Mouse (Mus musculus) liver (tissue): Measurements from ENCODE around the gene Trim17.
A peak's percentile ranks its signal among the peaks of the same experiment; 100 is the strongest.

ENCODE experiments used
- DNase-seq: peaks from one replicate; pipeline ENCODE4 v3.0.0-alpha.2; 2020; ENCODE audit warnings: mixed read lengths

Trim17 gene

GRCm38 (mm10) chr11:58954420-58955142 is at the start of gene Trim17, which contains the start of gene Hist3h2a:
Gene Trim17, plus strand, starts transcription at chr11:58954685.
Gene Hist3h2a, plus strand, starts transcription at chr11:58954685.
- peak; percentile 86 for DNase-seq

GRCm38 (mm10) chr11:58904838-58905237 is 49.6 kb upstream of the Trim17 start:
- peak; percentile 68 for DNase-seq

DNA sequence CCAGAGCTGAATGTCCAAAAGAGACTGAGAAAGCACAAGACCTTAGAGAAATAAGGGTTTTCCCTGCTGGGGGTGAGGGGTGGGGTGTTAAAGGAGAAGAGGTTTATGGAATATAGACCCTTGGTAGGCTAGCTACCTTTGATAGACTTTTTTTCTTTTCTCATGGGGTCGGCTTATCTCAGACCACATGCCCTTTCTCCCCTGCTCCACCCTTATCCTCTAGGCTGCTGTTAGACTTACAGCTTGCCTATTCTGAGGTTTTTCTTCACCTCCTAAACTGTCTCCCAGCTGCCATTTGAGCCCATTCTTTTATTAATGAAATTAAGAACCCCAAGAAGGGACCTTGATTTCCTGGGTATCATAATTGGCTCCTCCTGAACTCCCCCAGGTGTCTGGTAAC is 40.7 kb upstream of the Trim17 start:
- DNase-seq = peak; percentile 62

- peak; percentile 68 for DNase-seq
Measured at GRCm38 (mm10) chr11:58914461-58915028, 39.9 kb upstream of the Trim17 start.

GRCm38 (mm10) chr11:58916879-58917744 is 37.4 kb upstream of the Trim17 start:
- peak; percentile 92 for DNase-seq

DNA sequence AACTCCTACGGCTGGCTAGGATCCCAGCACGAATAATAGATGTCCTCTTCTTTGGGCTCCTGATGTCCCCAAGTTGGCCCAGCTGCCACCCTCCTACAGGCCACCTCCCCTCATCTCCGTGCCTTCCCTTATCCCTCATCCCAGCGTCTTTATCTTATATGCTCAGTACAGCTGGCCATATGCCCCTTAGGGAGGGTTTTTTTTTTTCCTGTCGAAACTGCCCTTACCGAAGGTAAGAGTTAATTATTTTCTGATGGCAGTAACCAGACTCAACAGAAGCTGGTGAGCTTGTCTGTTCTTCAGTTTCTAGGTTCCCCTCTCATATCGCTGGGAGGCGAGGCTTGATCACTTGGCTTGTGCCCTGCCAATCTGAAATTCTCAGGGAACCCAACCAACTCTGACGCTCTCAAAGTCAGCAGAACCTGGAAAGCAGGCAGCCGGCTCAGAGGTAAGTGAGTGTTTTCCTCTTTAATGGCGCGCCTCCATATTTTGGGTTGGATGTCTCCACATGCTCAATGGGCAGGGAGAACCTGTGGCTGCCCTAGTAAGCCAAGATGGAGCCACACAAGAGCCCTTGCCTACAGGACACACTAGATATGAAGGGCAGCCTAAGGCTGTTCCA is 36.6 kb upstream of the Trim17 start, which contains the start of gene Btnl10:
Gene Btnl10 (plus strand): TSS at position 164 of the 622 bp plus-strand sequence.
- peak; percentile 82 for DNase-seq

GRCm38 (mm10) chr11:58918759-58919158 is 35.7 kb upstream of the Trim17 start:
- peak; percentile 56 for DNase-seq

DNA sequence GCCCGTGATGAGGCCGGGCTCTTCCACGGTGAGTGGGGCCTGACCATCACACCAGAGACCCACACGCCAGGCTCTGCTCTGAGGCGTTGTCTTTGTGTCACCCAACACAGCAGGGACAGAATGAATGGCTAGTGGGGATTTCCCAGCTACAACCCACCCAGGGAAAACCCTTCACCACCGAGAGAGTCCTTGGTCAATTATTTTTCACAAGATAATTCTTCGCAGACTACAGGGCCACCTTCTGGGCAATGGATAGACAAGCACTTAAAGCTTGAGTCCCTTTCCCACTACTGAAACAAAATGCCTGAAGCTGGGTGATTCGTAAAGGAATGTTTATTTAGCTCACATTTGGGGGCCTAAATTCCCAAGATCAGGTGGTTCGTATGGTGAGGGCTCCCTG is 32.1 kb upstream of the Trim17 start:
- DNase-seq = no peak

- DNase-seq = no peak
Measured at GRCm38 (mm10) chr11:58926651-58927050, 27.8 kb upstream of the Trim17 start.

DNA sequence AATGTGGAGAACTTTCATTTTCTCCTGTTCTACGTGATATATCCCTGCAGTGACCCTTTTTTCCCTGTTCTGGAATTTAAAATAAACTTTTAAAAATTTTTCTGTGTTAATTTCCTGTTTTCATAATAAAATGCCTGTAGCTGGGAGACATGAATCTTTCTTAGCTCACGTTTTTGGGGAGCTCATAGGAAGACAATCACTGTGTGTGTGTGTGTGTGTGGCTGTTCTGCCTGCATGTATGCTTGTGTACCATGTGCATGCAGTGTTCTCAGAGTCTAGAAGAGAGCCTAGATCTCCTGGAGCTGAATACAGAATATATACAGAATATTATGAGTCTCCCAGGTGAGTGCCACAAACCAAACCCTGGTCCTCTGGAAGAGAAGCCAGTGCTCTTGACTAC is 27.4 kb upstream of the Trim17 start:
- no peak for DNase-seq

- DNase-seq = peak; percentile 86
Measured at GRCm38 (mm10) chr11:58927790-58928651, 26.5 kb upstream of the Trim17 start.

DNA sequence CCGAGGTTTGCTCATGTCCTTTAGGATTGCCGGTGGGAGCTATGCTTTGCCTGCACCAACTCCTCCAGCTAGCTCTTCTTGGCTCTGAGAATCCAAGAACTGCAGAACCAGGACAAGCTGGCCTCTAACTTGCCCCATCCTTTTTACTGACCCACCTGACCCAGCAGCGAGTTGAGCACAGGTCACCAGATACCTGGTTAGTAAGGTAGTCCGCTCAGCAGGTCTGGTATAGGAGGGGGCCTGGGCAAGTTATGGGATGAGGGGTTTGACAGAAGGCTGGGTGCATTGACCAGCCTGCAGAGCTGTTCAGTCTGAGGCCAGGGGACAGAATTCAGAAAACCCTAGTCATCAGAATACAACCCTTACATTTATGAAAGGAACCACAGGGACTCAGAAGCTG is 25.4 kb upstream of the Trim17 start:
- no peak for DNase-seq

DNA sequence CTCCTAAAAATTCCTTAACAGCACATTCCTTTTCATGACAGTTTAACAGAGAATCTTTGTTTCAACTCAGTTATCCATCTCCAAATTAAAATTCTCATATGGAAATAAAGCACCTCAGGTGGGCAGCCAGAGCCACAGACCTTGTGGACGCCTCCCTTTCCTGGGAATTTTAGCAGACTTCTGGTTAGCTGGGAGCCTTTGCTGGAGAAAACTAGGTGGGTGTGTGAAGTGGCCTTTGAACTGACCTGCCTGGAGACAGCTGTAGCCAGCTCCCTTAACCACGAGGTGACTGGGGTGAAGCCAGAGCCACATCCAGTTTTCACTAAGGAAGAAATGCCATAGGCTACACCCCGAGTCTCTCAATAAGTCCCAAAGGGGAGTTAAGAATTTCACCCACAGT is 24.8 kb upstream of the Trim17 start:
- no peak for DNase-seq

DNA sequence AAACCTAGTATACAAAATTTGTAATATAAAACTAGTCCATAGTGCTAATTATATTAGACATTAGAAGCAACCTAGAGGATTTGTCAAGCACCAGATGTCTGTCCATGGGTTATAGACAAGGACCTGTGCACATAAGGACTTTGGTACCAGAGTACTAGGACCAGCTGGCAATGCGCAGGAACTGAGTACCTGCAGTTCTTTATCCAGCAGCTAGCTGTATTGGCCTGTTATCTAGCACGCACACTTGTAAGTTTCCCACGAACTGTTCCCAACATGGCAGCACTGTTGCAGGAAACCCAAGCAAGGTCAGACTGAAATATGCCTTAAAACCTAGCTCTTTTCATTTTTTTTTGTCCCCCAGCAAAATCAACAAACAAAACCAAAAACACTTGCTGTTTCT is 24.2 kb upstream of the Trim17 start:
- DNase-seq = peak; percentile 54

GRCm38 (mm10) chr11:58931576-58931975 is 22.9 kb upstream of the Trim17 start:
- no peak for DNase-seq

GRCm38 (mm10) chr11:58937909-58938308 is 16.6 kb upstream of the Trim17 start:
- peak; percentile 40 for DNase-seq

GRCm38 (mm10) chr11:58938322-58939087 is 16.0 kb upstream of the Trim17 start, which contains the start of gene Rnf187:
Gene Rnf187, minus strand, starts transcription at chr11:58938916.
- peak; percentile 89 for DNase-seq

DNA sequence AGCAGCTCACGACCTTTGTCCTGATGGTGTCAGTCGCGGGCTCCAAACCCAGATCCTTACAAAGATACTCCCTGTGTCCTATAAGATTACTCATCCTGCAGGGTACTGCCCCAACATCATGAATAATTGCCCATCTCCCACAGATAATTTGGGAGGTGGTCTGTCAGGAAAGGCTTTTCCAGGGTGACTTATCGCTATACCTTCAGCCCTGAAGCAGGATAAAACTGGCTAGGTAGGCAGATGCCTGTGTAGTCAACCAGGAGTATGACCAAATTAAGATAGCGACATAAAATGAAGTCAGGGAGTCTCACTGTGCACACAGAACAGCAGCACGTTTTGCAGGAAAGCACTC is 15.4 kb upstream of the Trim17 start:
- DNase-seq = no peak

GRCm38 (mm10) chr11:58944136-58944535 is 10.3 kb upstream of the Trim17 start:
- no peak for DNase-seq

DNA sequence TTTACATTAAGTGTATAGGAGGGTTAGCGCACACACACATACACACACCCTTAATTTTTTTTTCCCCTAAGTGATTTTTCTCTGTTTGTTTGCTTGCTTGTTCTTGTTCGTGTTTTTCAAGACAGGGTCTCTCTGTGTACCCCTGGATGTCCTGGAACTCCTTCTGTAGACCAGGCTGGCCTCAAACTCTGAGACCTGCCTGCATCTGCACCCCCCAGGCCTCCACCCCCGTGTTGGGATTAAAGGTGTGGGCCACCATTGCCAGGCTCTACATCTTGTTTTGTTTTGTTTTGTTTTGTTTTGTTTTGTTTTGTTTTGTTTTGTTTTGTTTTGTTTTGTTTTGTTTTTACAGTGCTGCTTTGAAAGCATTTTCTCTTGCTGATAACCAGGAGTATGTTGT is 7.2 kb upstream of the Trim17 start:
- DNase-seq = no peak
